Mouse (Mus musculus): Measurements from ENCODE around the gene Sh2b2. TPM values are rescaled to one million over a fixed set of nuclear protein-coding genes. Genes with fewer than 3 reads are reported as not detected.
A peak's percentile ranks its signal among the peaks of the same experiment; 100 is the strongest.

The Sh2b2 gene
- polyA plus RNA-seq, 1 experiment from 2014 or later, result 9.9 TPM

GRCm38 (mm10) chr5:136244762-136245540 is 1.4 kb downstream of the Sh2b2 start:
- H3K36me3 ChIP-seq (ENCODE audit: control insufficient read depth, insufficient read depth, low read length), result no peaks in the 10 kb centered on the region
- 0% methylated on average over 38 of the region's 57 CpGs for WGBS
- 0 out of 2 replicates have a peak, but pooled peaks cover 4% of the 10 kb centered on the region for H3K4me1 ChIP-seq (replicated peaks; ENCODE audit: control insufficient read depth, insufficient read depth, low read length)
- peak; percentile 78 for ATAC-seq (ENCODE audit: low FRiP score)
- H3K27me3 ChIP-seq (ENCODE audit: control insufficient read depth, insufficient read depth, low read length), result no peaks in the 10 kb centered on the region
- DNase-seq (ENCODE audit: low spot score), result peak; percentile 88
- H3K9ac ChIP-seq (ENCODE audit: low read depth, low read length), result peak overlapping the region; percentile 75
- H3K4me2 ChIP-seq (replicated peaks; ENCODE audit: low read depth, low read length), result peak overlapping the region; percentile 89
- peak overlapping the region; percentile 85 for H3K27ac ChIP-seq (ENCODE audit: low read depth, low read length)
- peak overlapping the region; percentile 69 for H3K4me3 ChIP-seq (ENCODE audit: low read depth, low read length)
- no peaks in the 10 kb centered on the region for H3K9me3 ChIP-seq (ENCODE audit: control insufficient read depth, low read length)

DNA sequence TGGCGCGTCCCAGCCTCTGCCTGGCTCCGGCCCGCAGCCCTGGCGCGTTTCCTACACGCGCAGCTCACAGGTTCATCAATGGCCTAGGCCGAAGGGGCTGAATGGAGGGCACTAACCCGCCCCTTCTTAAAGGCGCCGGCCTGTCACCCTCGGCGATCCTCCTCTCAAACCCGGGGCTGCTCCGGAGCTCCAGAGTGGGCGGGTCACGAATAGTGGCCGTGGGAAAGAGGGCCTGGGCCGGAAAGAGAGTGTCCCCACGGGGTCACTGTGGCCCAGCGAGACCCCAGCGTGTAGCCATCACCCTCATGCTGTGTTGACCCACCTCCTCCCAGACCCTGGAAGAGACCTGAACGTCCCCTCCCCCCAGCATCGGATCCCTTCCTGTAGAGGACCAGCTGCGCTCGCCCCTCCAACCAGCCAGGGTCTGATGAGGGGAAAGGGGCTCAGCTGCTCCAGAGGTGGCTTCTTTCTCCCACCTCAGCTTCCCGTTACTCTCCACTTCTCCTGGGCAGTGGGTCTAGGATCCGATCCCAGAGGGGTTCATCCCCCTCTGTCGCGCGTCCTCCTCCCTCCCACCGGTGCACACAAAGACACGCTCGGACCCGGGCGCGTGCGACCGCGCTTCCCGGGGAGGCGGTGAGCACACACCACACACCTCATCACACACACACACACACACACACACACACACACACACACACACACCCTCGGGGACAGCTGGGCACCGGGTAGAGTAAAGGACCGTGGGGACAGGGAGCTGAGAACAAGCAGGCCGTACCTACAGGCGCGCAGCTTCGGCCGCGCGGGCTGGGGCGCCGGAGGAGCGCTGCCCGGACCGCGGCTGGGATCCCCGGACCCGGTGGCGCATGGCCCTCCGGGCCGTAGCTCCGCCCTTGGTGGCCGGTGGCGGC is 2.2 kb downstream of the Sh2b2 start:
- 0 out of 2 replicates have a peak, but pooled peaks cover 4% of the 10 kb centered on the region for H3K4me1 ChIP-seq (replicated peaks; ENCODE audit: control insufficient read depth, insufficient read depth, low read length)

DNA sequence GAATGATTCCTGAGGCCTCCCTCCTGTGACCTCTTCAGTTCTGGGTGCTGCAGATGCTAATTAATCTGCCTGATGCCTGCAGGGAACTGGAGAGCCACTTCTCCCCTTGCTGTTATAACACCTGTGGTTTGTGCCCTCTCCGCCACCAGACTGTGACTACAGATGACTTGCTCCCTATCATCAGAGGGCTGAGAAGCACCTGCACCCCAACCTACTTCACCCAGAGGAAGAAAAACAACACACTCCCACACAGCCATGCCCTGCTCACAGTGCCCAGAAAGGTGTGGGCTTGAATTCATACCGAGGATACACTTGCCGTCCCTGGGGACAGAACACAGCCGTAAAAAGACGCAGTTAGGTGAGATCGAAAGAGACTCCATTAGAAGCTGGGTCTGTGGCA is 5.2 kb downstream of the Sh2b2 start:
- H3K9me3 ChIP-seq (ENCODE audit: control insufficient read depth, low read length), result no peaks in the 10 kb centered on the region
- WGBS, result 78% methylated on average over 6 of the region's 6 CpGs
- ATAC-seq (ENCODE audit: low FRiP score) (no peak), DNase-seq (ENCODE audit: low spot score) (no peak)
- H3K4me1 ChIP-seq (replicated peaks; ENCODE audit: control insufficient read depth, insufficient read depth, low read length), result 0 out of 2 replicates have a peak, but pooled peaks cover 4% of the 10 kb centered on the region
- H3K9ac ChIP-seq (ENCODE audit: low read depth, low read length), result no peak overlapping the region
- no peak overlapping the region for H3K27ac ChIP-seq (ENCODE audit: low read depth, low read length)
- H3K4me2 ChIP-seq (replicated peaks; ENCODE audit: low read depth, low read length), result no peak overlapping the region
- no peaks in the 10 kb centered on the region for H3K36me3 ChIP-seq (ENCODE audit: control insufficient read depth, insufficient read depth, low read length)
- H3K27me3 ChIP-seq (ENCODE audit: control insufficient read depth, insufficient read depth, low read length), result no peaks in the 10 kb centered on the region
- H3K4me3 ChIP-seq (ENCODE audit: low read depth, low read length), result no peak overlapping the region

More for the DNA sequence above, 2.2 kb downstream of the Sh2b2 start:
- H3K27me3 ChIP-seq (ENCODE audit: control insufficient read depth, insufficient read depth, low read length), result no peaks in the 10 kb centered on the region
- H3K27ac ChIP-seq (ENCODE audit: low read depth, low read length), result peak overlapping the region; percentile 85
- DNase-seq (ENCODE audit: low spot score), result peak; percentile 78
- ATAC-seq (ENCODE audit: low FRiP score), result peak; percentile 65
- no peaks in the 10 kb centered on the region for H3K9me3 ChIP-seq (ENCODE audit: control insufficient read depth, low read length)
- H3K9ac ChIP-seq (ENCODE audit: low read depth, low read length), result peak overlapping the region; percentile 75
- peak overlapping the region; percentile 89 for H3K4me2 ChIP-seq (replicated peaks; ENCODE audit: low read depth, low read length)
- H3K36me3 ChIP-seq (ENCODE audit: control insufficient read depth, insufficient read depth, low read length), result no peaks in the 10 kb centered on the region
- peak overlapping the region; percentile 69 for H3K4me3 ChIP-seq (ENCODE audit: low read depth, low read length)
- WGBS, result under 1% methylated on average over 59 of the region's 67 CpGs

DNA sequence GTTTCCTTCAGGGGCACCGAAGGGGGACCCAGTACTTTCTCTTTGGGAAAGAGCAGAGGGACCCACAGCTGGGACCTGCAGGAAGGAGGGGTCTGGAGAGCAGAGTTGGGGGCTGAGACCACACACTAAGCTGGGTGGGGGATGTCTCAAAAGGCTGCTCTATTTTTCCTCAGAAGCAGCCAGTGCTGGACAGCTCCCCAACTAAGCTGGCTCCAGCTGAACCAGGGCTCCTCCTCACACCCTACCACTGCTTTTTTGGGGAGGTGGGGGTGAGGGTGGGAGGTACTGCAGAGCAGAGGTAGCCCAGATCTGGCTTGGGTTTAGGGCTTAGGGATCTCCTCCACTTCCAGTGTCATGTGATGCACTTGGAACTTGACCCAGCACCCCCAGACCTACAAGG is 6.0 kb downstream of the Sh2b2 start:
- WGBS, result 71% methylated on average over 1 of the region's 1 CpGs
- DNase-seq (ENCODE audit: low spot score) (no peak), ATAC-seq (ENCODE audit: low FRiP score) (no peak)
- no peak overlapping the region for H3K27ac ChIP-seq (ENCODE audit: low read depth, low read length)
- no peak overlapping the region for H3K4me3 ChIP-seq (ENCODE audit: low read depth, low read length)
- H3K4me2 ChIP-seq (replicated peaks; ENCODE audit: low read depth, low read length), result no peak overlapping the region
- no peaks in the 10 kb centered on the region for H3K27me3 ChIP-seq (ENCODE audit: control insufficient read depth, insufficient read depth, low read length)
- no peaks in the 10 kb centered on the region for H3K36me3 ChIP-seq (ENCODE audit: control insufficient read depth, insufficient read depth, low read length)
- no peaks in the 10 kb centered on the region for H3K9me3 ChIP-seq (ENCODE audit: control insufficient read depth, low read length)
- H3K9ac ChIP-seq (ENCODE audit: low read depth, low read length), result no peak overlapping the region
- H3K4me1 ChIP-seq (replicated peaks; ENCODE audit: control insufficient read depth, insufficient read depth, low read length), result no peaks in the 10 kb centered on the region

- peak overlapping the region; percentile 31 for H3K4me2 ChIP-seq (replicated peaks; ENCODE audit: low read depth, low read length)
- H3K4me3 ChIP-seq (ENCODE audit: low read depth, low read length), result 0 out of 2 replicates have a peak overlapping the region, but pooled peaks have one; percentile 12
- H3K27me3 ChIP-seq (ENCODE audit: control insufficient read depth, insufficient read depth, low read length), result no peaks in the 10 kb centered on the region
- no peaks in the 10 kb centered on the region for H3K36me3 ChIP-seq (ENCODE audit: control insufficient read depth, insufficient read depth, low read length)
- no peak overlapping the region for H3K27ac ChIP-seq (ENCODE audit: low read depth, low read length)
- ATAC-seq (ENCODE audit: low FRiP score) (0 out of 2 replicates have a peak, but pooled peaks have one; percentile 10), DNase-seq (ENCODE audit: low spot score) (peak; percentile 49)
- H3K9ac ChIP-seq (ENCODE audit: low read depth, low read length), result no peak overlapping the region
- 2% methylated on average over 19 of the region's 19 CpGs for WGBS
- no peaks in the 10 kb centered on the region for H3K9me3 ChIP-seq (ENCODE audit: control insufficient read depth, low read length)
- H3K4me1 ChIP-seq (replicated peaks; ENCODE audit: control insufficient read depth, insufficient read depth, low read length), result no peaks in the 10 kb centered on the region; the same call in 1 of the 2 replicates
Measured at GRCm38 (mm10) chr5:136237607-136238006, 8.7 kb downstream of the Sh2b2 start.

GRCm38 (mm10) chr5:136236611-136237010 is 9.7 kb downstream of the Sh2b2 start:
- DNase-seq (ENCODE audit: low spot score), result no peak
- Histone ChIP-seq H3K9me3 (ENCODE audit: control insufficient read depth, low read length) (no peaks in the 10 kb centered on the region), H3K27ac (ENCODE audit: low read depth, low read length) (no peak overlapping the region), H3K4me1 (replicated peaks; ENCODE audit: control insufficient read depth, insufficient read depth, low read length) (peaks cover 2% of the 10 kb centered on the region; the same call in 1 of the 2 replicates), H3K9ac (ENCODE audit: low read depth, low read length) (no peak overlapping the region), H3K4me3 (ENCODE audit: low read depth, low read length) (no peak overlapping the region), H3K4me2 (replicated peaks; ENCODE audit: low read depth, low read length) (no peak overlapping the region), H3K27me3 (ENCODE audit: control insufficient read depth, insufficient read depth, low read length) (no peaks in the 10 kb centered on the region), H3K36me3 (ENCODE audit: control insufficient read depth, insufficient read depth, low read length) (no peaks in the 10 kb centered on the region)
- WGBS, result 83% methylated on average over 5 of the region's 5 CpGs
- no peak for ATAC-seq (ENCODE audit: low FRiP score)

DNA sequence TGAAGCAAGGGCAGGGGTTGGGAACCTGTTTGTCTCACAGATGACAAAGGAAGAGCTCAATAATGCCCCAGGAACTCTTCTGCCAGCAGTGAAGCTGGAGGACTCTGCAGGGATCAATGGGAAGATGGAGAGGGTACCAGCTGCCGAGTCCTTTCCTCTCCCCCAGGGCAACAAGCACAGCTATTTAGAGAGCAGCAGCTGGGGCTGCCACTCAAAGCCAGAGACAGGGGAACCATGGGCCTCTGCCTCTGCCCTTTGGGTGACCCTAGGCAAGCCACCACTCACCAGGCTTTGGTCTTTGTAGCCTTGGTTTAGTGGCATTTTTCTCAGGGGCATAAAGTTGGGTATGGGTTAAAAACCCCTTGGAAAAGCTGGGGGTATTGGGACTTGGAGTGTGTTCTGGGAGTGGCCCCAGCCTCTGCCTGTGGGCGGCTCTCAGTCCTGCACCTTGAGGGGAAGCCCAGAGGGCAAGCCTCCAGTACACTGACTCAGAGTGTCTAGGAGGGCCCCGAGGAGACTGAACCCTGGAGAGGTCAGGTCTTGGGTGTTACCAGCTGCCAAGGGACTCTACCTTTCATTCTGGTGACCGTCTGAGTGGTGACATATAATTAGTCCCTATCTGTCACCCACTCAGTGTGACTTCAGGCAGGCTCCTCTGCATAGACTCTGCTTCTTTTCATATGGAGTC is 15.9 kb downstream of the Sh2b2 start:
- H3K27ac ChIP-seq (ENCODE audit: low read depth, low read length), result peak overlapping the region; percentile 24; the same call in 1 of the 2 replicates
- H3K27me3 ChIP-seq (ENCODE audit: control insufficient read depth, insufficient read depth, low read length), result no peaks in the 10 kb centered on the region
- H3K4me2 ChIP-seq (replicated peaks; ENCODE audit: low read depth, low read length), result no peak overlapping the region
- DNase-seq (ENCODE audit: low spot score) (peak; percentile 33), ATAC-seq (ENCODE audit: low FRiP score) (no peak)
- no peak overlapping the region for H3K9ac ChIP-seq (ENCODE audit: low read depth, low read length)
- no peaks in the 10 kb centered on the region for H3K9me3 ChIP-seq (ENCODE audit: control insufficient read depth, low read length)
- no peaks in the 10 kb centered on the region for H3K36me3 ChIP-seq (ENCODE audit: control insufficient read depth, insufficient read depth, low read length)
- no peak overlapping the region for H3K4me3 ChIP-seq (ENCODE audit: low read depth, low read length)
- H3K4me1 ChIP-seq (replicated peaks; ENCODE audit: control insufficient read depth, insufficient read depth, low read length), result peaks cover 2% of the 10 kb centered on the region; the same call in 1 of the 2 replicates
- 54% methylated on average over 4 of the region's 4 CpGs for WGBS

- Histone ChIP-seq H3K4me1 (replicated peaks; ENCODE audit: control insufficient read depth, insufficient read depth, low read length) (no peaks in the 10 kb centered on the region), H3K27me3 (ENCODE audit: control insufficient read depth, insufficient read depth, low read length) (no peaks in the 10 kb centered on the region), H3K9me3 (ENCODE audit: control insufficient read depth, low read length) (no peaks in the 10 kb centered on the region), H3K36me3 (ENCODE audit: control insufficient read depth, insufficient read depth, low read length) (peaks cover 7% of the 10 kb centered on the region), H3K27ac (ENCODE audit: low read depth, low read length) (no peak overlapping the region), H3K4me3 (ENCODE audit: low read depth, low read length) (no peak overlapping the region), H3K9ac (ENCODE audit: low read depth, low read length) (no peak overlapping the region), H3K4me2 (replicated peaks; ENCODE audit: low read depth, low read length) (no peak overlapping the region)
- 81% methylated on average over 7 of the region's 7 CpGs for WGBS
- DNase-seq (ENCODE audit: low spot score) (no peak), ATAC-seq (ENCODE audit: low FRiP score) (no peak)
Measured at GRCm38 (mm10) chr5:136226246-136226876, 20.0 kb downstream of the Sh2b2 start.
